Mouse (Mus musculus) embryo, embryonic 10 days (tissue): ENCODE results near the gene Hsd17b2.
A peak's percentile ranks its signal among the peaks of the same experiment; 100 is the strongest.

ENCODE experiments used
- DNase-seq: peaks from one replicate; pipeline ENCODE4 v3.0.0-alpha.2; 2015; ENCODE audit warnings: low spot score

Gene Hsd17b2

GRCm38 (mm10) chr8:117772126-117772525, 70.4 kb downstream of the Hsd17b2 start:
- peak; percentile 76 for DNase-seq

- DNase-seq: peak; percentile 10
These were observed 70.9 kb downstream of the Hsd17b2 start for GRCm38 (mm10) chr8:117772597-117772996.

GRCm38 (mm10) chr8:117775626-117776025, 73.9 kb downstream of the Hsd17b2 start:
- no peak for DNase-seq

GRCm38 (mm10) chr8:117776075-117776474, 74.4 kb downstream of the Hsd17b2 start:
- no peak for DNase-seq

- no peak for DNase-seq
These were observed 77.0 kb downstream of the Hsd17b2 start for GRCm38 (mm10) chr8:117778531-117779322.

GRCm38 (mm10) chr8:117779344-117779743, 77.6 kb downstream of the Hsd17b2 start:
- no peak for DNase-seq

GRCm38 (mm10) chr8:117781375-117782129, 79.8 kb downstream of the Hsd17b2 start:
- no peak for DNase-seq

GRCm38 (mm10) chr8:117783021-117783420, 81.3 kb downstream of the Hsd17b2 start:
- no peak for DNase-seq

- DNase-seq: no peak
These were observed 84.7 kb downstream of the Hsd17b2 start for GRCm38 (mm10) chr8:117786428-117786827.

- no peak for DNase-seq
These were observed 91.0 kb downstream of the Hsd17b2 start for GRCm38 (mm10) chr8:117792616-117793144.

GRCm38 (mm10) chr8:117794581-117794980, 92.9 kb downstream of the Hsd17b2 start:
- DNase-seq: no peak

- DNase-seq: no peak
These were observed 94.8 kb downstream of the Hsd17b2 start for GRCm38 (mm10) chr8:117796464-117796863.

GRCm38 (mm10) chr8:117798066-117798465, 96.4 kb downstream of the Hsd17b2 start:
- no peak for DNase-seq

GRCm38 (mm10) chr8:117801443-117802298, 100.0 kb downstream of the Hsd17b2 start, which contains the start of gene Mphosph6:
Gene Mphosph6, minus strand, starts transcription at chr8:117801943.
- peak; percentile 99 for DNase-seq

- no peak for DNase-seq
These were observed 100.6 kb downstream of the Hsd17b2 start for GRCm38 (mm10) chr8:117802299-117802689.

- DNase-seq: no peak
These were observed 103.7 kb downstream of the Hsd17b2 start for GRCm38 (mm10) chr8:117805419-117805818.
